Mouse (Mus musculus) right cerebral cortex, adult 2 months (tissue): Measurements from ENCODE around the gene Atp6v1e1.
"Not testable (repeated sequence)": the region's sequence is repeated elsewhere in the genome, so short reads cannot be mapped to it uniquely, and the experiment has no call there.

Experiments used
- DNase-seq, 2 experiments: peaks; one replicate each; pipeline ENCODE4 v3.0.0; 2021 to 2022; ENCODE audit warnings: low spot score in 2 of 2

Gene Atp6v1e1

GRCm38 (mm10) chr6:120820144-120820543 lies 2.4 kb downstream of the Atp6v1e1 start:
- DNase-seq, result no peak

GRCm38 (mm10) chr6:120819294-120819693 lies 3.3 kb downstream of the Atp6v1e1 start:
- DNase-seq, result no peak

DNA sequence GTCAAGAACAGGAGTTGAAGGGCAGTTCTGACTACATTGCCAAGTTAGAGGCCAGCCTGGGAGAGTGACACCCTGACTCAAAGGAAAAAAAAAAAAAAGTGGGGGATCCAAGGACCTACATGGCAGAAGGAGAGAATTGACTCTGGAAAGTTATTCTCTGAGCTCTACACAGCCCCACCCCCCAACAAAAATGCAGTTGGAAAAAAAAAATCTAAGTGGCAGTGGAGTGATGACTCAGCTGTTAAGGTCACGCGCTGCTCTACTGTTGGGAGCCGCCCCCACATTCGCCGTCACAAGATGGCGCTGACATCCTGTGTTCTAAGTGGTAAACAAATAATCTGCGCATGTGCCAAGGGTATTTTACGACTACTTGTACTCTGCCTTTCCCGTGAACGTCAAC lies 10.6 kb downstream of the Atp6v1e1 start:
- DNase-seq, result not testable (repeated sequence)

DNA sequence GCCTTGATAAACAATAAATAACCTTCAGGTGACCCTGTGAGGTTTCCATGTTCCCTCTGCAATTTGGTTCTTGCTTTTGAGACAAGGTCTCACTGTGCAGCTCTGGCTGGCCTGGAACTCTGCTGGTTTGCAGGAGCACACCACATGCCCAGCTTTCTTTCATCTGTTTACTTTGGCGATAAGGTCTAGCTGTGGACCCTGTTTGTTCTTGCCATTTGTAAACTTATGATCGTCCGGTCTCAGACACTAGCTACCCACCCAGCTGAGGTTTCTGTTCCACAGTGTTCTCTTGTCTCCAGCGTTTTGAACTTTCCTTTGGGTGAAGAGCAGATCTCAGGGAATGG lies 14.9 kb downstream of the Atp6v1e1 start:
- no peak for DNase-seq

DNA sequence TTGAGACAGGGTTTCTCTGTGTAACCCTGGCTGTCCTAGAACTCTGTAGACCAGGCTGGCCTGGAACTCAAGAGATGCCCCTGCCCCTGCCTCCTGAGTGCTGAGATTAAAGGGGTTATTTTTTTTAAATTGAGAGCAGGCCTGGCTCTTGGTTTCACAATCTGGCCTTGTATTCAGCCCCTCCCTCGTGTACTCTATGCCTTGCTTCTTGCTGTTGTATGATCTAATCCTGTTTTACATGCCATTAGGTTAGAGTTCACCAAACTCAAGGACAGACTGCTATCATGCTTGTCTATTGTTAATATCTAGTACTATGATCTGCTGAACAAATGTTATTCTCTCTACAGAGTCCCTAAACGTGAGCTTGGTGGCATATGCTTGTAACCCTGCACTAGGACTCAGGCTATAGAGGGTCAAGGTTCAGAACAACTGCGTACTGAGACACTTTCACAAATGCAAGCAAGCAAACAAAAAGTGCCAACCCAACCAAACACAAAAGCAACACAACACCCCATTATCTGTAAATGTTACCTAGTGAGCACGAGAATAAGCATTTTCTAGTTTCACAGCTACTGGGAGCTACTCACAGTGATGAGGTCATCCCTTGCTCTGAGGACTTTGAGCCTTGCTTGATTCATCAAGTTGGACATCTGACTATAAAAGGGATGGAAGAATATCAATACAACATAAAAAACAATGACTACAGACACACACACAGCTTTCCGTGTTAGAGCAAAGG lies 15.4 kb downstream of the Atp6v1e1 start:
- no peak for DNase-seq

DNA sequence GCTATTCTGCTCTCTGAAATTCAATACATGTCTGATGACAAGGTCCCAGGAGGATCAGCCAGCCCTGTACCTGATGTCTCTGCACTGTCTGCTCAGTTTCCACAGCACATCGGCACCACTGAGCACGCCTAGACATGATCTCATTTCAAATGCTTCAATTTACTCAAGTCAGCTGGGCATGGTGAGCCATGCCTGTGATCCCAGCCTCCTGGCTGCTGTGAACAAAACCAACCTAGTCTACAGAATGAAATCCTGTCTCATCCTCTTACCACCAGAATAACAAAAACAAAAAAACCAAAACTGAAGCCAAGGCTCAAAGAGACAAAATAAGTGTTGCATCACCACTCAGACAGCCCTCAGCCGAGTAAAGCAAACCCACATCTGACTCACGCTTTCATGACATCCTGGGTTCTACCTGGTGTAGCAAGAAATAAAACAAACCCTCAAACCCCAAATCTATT lies 23.0 kb downstream of the Atp6v1e1 start:
- DNase-seq, result no peak

DNA sequence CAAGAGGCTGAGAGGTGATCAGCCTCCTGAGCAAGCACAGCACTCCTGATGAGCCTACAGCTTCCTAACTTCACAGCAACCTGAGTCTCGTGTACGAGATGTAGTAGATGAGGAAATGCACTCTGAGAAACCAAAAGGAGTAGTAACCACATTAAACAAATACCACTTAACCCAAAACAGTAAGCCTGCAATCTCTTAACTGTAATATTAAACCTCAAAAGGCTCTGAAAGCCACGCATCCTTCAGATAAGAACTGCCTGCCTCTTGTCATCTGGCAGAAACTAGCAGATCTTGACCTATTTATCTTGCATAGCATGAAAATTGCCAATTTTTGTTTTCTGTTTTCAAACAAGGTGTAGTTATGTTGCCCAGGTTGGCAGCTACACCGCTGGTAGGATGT lies 23.7 kb downstream of the Atp6v1e1 start:
- DNase-seq, result no peak

GRCm38 (mm10) chr6:120798019-120798418 lies 24.6 kb downstream of the Atp6v1e1 start:
- peak; percentile 55 to 62 for DNase-seq

DNA sequence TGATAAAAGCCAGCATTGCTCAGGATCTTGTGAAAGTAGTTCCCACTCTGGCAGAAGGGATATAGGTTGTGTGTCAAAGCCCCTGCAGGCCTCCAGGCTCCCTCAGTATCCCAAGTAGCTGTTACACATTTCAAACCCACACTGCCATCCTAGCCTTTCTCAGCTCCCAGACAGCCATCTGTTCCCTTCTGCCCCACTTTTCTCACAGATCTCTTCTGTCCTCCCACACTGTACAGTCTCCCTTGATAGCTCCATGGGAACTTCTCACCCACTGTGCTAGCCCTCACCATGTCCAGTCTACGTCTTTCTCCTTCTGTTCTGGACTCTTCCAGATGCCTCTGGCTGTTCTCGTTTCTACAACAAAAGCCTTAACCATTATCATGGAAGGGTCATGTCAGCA lies 26.5 kb downstream of the Atp6v1e1 start:
- DNase-seq, result peak; percentile 59 to 64

DNA sequence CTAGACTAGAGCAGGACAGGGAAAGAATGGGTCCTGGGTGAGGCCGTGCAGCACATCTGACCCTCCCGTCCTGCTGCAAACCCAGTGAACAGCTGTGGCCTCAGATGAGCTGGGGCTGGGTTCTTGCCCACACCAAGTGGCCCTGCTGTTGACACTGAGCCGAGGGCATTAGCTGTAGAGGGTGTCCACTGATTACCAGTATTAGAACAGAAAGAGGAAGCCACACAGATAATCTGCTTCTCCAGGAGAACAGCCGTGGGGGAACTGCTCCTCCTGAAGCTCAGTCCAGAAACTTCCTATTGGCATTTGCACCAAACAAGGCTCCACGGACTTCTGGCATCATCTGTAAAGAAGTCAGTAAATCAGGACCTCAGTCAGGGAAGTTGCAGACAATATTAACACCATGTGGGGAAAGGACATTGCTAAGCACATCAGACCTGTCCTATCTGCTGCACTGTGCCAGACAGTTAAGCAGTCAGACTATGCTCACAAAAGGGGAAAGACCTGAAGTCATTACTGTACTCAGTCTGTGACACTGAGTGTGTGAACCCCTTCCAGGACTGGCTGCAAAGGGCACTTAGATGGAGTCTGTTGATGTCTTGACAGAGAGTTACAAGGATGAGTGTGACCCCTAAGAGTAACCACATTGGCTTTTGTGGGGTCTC lies 27.0 kb downstream of the Atp6v1e1 start:
- no peak for DNase-seq

DNA sequence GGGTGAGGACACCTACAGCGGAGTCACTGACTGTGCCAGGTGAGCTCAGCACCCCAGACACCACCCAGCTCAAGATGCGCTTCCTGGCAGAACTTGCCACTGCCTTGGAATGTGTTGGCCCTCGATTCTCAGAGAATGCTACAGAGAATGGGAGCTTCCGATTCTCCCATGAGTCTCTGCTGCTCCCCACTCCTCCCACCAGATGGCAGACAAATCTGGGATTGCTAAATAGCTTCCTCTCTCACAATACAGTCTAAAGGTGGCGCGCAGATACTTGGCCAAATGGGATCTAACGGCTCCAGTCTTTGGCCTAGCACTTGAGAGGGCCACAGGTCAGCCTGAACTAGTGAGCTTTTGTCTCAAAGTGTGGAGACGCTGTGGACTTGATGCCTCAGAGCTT lies 29.6 kb downstream of the Atp6v1e1 start:
- peak; percentile 38 to 43 for DNase-seq

GRCm38 (mm10) chr6:120790717-120791116 lies 31.9 kb downstream of the Atp6v1e1 start:
- DNase-seq, result no peak

DNA sequence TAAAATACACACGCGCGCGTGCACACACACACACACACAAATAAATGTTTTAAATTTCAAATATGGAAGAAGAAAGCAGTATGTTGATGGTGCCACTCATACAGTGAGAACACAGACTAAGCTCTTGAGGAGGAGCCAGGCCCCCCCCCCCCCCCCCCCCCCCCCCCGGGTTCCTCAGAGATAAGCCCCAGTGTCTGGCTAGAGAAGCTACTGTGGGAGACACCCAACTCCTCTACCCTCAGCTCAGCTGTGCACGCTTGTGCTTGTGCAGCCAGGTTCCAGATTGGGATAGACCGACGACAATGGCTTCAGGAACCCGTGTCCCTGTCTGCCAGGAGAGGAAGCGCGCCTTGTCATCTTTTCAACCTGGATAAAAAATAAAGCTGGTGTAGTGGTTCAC lies 32.4 kb downstream of the Atp6v1e1 start:
- DNase-seq, result no peak

DNA sequence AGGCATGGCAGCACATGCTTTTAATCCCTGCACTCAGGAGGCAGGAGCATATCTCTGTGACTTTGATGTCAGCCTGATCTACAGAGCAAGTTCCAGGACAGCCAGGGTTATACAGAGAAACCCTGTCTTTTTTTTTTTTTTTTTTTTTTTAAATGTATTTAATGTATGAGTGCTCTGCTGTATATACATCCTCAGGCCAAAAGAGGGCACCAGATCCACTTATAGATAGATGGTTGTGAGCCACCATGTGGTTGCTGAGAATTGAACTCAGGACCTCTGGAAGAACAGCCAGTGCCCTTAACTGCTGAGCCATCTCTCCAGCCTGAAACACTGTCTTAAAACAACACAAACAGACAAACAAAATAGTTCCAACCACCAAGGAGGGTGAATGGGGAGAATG lies 33.7 kb downstream of the Atp6v1e1 start:
- no peak for DNase-seq

- DNase-seq, result no peak
Observed at GRCm38 (mm10) chr6:120788068-120788607, 34.5 kb downstream of the Atp6v1e1 start.

DNA sequence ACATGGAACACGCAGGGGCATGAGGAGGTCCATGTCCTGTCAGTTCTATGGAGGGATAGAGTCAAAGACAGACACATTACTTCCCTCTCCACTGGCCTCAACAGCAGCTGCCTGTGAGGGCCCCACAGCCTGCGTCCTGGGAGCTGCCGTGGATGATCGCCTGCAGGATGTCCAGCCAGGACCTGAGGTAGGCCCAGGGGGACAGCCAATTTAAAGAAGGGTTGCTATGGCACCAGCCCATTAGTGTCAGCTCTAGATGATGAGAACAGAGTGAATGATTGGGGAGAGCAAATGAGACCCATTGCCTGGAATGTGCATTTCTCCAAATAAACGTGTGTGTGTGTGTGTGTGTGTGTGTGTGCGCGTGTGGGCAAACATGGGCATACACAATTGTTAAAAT lies 38.2 kb downstream of the Atp6v1e1 start:
- no peak for DNase-seq

GRCm38 (mm10) chr6:120782948-120783347 lies 39.6 kb downstream of the Atp6v1e1 start:
- DNase-seq, result no peak

DNA sequence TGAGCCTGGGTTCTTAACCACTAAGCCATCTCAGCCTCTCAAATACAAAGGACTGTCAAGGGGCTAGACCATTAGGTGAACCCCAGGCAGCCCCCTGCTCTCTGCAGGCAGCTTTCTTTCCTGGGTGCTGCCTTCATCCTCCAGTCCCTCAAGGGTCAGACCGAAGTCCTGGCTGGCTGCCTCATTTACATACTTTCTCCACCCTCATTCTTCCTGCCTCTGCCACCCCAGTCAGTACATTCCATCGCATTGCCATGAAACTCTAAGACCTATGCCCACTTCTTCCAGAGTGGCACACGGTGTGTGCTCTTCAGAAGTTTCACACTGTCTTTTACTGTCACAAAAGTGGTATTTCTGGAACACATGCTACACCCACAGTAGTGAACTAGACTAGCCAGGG lies 44.4 kb downstream of the Atp6v1e1 start:
- no peak for DNase-seq

GRCm38 (mm10) chr6:120777533-120777932 lies 45.1 kb downstream of the Atp6v1e1 start:
- DNase-seq, result no peak

- no peak for DNase-seq
Observed at GRCm38 (mm10) chr6:120776286-120776685, 46.3 kb downstream of the Atp6v1e1 start.

- no peak for DNase-seq
Observed at GRCm38 (mm10) chr6:120773763-120774162, 48.8 kb downstream of the Atp6v1e1 start.

- peak in 1 of 2 experiments; percentile 31 for DNase-seq
Observed at GRCm38 (mm10) chr6:120773149-120773628, 49.4 kb downstream of the Atp6v1e1 start, which contains the start of gene Slc25a18. Gene Slc25a18 (plus strand): TSS chr6:120773578.

GRCm38 (mm10) chr6:120772025-120772424 lies 50.6 kb downstream of the Atp6v1e1 start:
- DNase-seq, result no peak
